Mouse (Mus musculus) A20 (cell line): ENCODE measurements around the gene Ackr4.

Experiments
- DNase-seq: peaks from one replicate; pipeline ENCODE4 v3.0.0-alpha.2; 2011; ENCODE audit warnings: low read depth, low spot score

Gene Ackr4

DNA sequence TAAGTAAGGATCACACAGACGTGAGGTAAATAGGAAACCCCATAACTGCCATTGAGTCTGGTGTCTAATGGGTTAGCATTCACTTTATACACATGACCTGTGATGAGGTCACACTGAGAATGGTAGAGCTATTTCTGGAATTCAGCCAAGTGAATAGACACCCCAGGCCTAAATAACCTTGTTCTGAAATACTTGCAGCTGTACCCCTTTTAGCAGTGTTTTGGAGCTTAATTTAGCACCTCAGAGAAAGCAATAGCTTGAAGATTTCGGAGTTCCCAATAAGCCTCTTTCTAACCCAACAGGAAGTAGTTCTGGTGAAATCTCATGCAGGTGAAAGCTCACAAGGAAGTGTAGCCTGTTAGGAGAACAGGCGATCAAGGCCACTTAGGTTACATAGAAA, at the start of gene Ackr4:
TSS of gene Ackr4 (minus strand) at position 101 of the 400 bp plus-strand sequence.
- no peak for DNase-seq

DNA sequence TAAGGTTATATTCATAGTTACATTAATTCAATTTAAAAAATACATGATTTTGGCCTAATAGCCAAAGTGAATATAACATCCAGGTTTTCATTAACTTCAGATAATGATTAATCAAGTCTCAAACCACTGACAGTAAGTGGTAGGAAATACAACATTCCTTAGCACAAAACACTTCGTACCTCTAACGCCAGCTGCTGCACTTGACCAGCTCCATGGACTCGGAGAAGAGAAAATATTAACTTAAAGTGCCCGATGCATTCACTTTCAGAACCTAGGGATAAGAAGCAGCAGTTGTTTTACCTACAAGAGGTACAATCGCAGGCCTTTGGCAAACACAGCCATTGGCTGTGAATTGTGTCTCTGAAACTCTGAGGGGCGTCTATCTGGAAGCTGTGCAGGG, 45.6 kb upstream of the Ackr4 start:
- DNase-seq, result no peak

DNA sequence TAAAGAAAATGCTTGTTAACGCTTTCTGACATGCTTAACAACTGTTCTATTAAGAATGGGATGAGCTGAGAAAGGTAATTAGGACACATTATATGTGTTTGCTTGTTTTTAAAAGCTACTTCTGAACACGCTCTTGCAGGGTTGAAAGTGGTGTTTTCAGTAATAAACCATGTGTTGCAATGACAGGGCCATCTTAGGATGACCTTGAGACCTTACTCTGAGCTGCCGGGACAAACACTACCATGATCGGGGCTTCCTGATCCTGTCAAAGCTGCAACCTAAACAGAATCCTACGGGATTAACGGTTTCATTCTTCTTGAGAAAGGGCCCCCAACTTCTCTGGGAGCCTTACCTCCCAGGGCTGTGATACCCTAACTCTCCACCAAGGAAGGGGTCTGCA, 44.9 kb upstream of the Ackr4 start:
- no peak for DNase-seq

DNA sequence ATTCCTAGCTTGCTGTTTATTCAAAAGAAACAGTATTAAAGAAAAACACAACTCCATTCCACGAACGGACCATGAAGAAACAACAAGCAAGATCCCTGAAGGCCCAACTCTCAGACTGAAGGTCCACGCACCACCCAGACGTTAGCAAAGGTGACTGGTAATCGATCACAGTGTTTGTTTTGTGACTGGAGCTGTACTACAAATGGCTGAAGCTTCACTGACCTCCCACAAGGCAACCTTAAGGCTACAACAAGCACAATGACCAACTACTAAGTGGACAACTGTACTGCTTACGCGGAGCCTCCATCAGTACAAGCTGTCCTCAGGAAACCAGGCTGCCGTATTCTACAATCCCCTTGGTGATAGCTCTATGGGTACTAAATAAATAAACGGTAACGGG, 43.3 kb upstream of the Ackr4 start:
- DNase-seq, result no peak

DNA sequence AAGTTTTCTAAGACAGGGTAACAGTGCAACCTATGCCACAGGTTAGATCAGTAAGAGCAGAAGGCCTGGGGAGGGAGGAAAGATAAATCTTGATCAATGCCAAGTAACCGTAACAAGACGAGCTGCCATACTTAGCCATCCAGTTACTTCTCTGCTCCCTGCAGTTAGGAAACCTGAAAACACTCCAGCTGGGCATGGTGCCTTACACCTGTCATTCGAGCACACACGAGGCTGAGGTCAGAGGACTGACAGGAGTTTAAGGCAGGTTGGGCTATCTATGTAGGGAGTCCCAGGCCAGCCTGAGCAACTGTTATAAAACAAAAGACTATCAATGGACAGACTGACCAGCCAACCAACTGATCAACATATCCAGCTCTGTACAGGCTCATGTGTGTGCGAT, 39.2 kb upstream of the Ackr4 start:
- no peak for DNase-seq

DNA sequence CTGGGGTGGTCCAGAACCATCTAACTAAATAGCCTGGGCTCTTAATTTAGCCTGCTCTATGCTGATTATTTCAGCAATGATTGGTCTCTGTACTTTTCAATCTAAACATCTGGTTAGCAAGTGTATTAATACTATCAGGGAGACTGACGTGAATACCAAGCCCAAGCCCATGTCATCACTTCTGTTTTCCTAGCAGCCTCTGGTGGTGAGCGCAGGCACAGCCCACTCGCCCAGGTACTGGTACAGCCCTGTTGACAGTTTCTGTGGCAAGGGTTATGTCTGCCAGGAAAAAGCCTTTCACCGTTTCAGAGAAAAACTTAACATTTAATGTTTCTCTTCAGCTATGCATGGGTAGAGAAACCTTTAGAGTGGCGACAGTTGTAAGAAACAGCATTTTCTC, 37.5 kb upstream of the Ackr4 start:
- DNase-seq, result peak; percentile 10

DNA sequence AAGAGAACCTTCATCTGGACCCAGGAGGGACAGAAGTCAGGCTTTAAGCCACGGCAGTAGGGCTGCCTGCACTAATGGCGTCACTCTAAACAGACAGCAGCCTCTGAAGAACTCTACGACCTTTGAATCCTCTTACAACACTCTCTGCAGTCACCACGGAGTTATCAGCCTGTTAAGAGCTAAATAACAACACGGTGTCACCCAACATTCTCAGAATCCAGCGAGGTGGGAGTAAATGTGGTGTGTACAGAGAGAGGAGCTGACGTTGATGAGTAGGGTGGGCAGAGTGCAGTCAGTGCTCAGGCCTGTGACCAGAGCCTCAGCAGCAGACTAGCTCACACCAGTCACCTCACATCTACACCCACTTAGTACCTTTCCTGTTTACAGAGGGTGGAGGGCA, 34.4 kb upstream of the Ackr4 start:
- no peak for DNase-seq

DNA sequence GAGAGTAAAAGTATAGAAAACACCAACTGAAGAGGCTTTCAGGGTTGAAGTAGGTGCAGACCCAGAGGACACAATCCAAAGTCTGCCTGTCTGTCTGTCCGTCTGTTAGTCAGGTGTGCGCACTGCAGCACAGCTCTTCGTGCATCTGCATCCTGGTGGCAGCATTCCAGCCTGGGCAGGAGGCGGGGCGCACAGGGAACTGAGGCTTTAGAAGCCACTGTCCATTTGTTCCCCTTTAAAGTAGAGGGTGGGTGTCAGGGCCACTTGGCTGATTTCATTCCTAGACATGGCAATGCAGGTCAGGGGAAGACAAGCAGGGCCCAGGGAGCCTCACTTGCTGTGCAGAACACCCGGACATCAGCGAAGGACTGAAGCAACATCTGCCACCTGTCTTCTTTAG, 30.6 kb upstream of the Ackr4 start:
- DNase-seq, result no peak

DNA sequence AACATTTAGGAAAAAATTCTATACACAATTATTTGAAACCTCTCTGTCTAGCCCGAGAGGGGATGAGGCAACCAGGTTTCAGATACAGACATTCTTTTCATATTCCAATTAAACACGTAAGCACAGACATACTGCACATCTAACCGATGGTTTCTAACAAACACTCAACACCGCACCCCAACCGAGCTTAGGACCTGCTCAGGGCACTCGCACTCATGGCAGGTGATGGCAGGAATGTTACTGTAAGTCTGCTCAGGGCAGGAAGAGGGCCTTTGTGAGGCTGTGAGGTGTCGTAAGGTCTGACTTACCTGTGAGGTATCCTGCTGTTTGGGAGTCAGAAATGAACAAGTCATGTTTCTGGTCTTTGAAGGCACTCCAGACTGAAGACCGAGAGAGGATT, 29.8 kb upstream of the Ackr4 start:
- DNase-seq, result no peak

DNA sequence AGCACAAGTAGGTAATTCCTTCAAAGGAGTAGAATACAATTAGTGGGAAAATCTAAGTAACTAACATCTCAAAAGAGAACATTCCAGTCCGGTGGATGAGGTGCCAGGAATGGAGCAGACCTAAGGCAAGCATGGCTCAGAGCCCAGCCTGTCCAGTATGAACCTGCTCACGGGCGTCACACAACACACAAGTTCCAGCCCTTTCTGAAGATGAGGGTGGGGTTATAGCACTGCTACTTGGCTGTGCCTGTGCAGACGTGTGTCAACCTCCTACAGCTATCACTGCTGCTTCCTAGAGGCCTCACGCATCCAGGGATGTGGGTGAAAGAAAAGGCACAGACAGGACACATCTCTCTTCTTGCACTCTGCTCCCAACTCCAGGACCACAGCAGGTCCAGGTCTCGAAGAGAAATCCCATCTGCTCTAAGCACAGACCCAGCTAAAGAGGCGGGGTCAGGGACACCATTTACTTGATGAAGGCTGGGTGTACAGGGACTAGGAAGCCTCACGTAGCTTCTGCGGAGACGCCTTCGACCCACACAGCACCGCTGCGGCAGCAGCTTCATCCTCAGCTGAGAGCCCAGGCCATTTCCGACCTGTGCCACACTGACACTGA, 28.5 kb upstream of the Ackr4 start:
- no peak for DNase-seq

DNA sequence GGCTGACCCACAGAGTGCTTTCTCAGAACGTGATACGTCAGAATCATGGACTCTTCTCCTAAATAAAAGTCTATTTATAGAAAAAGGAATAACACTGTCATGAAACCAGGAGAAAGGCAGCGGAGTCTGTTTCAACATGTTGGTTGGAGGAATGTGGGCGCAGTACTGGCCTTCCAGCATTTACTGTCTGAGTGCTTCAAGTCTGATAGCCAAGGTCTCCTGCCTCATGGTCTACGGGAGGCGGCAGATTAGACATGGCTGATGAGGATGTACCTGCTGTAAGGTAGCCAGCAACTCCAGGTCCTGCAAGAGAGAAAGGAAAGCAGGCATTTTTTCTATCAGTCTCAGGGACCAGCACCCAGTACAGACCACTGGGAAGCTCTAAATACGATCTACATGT, 25.4 kb upstream of the Ackr4 start:
- no peak for DNase-seq

DNA sequence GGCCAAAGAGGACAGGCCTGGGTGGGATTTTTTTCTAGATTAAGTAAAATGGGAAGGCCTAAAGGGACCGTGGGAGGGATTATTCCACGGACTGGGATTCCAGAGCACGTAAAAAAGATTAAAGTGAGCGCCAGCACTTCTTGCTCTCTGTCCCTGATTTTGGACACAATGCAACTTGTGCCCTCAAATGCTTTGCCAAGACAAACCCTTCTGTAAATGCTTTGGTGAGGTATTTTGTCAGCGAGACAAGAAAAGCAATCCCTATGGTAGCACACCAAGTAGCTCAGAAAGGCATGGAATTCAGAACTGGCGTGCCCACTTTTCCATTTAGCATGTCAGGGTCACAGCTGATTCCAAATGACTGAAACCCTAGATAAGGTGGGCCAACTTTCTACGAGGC, 22.2 kb upstream of the Ackr4 start:
- DNase-seq, result no peak

DNA sequence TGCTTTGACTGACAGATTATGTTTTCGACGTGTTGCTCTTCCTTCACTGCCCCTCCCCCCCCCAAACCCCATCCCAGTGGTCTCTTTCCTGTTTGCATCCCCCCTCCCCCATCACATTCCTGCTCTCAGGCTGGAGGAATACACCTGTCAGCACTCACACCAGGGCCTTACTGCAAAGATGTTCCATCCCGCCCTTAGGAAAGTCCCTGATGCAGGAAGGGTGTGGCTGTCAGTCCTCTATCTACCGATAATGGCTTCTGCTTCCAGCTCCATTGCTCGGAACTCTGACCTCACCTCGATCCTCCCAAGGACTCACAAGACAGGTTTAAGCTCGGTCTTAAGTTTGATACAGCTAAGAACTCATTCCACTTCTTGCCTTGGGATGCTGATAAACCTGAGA, 19.9 kb upstream of the Ackr4 start:
- no peak for DNase-seq

DNA sequence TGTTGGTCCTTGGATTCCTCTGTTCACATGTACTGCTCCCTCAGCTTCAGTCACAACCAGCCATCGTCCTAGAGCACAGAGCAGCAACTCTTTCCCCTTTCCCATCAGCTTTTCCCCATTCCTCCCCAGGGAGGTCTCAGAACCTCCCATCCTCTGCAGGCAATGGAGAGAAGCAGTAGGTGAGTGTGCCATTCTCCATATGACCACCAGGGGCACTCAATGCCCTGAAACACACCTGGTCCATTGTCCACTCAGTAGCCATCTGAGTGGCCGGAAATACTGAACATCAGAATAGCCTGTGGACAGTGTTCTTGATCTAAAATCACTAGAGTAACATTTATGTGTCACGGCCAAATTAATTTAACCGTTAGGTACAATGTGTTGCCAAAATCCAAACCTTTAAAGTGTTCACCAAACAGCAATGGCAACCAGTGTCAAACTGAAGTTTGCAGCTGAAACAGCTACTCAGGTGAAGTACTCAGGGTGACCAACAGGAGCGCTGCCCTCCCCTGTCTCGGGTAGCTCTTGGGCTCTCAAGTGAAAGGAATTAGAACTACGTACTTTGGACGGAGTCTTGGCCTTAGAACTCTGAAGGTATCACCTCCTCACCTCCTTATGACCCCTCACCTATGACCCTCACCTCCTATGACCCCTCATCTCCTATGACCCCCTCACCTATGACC, 17.7 kb upstream of the Ackr4 start:
- peak; percentile 40 for DNase-seq

DNA sequence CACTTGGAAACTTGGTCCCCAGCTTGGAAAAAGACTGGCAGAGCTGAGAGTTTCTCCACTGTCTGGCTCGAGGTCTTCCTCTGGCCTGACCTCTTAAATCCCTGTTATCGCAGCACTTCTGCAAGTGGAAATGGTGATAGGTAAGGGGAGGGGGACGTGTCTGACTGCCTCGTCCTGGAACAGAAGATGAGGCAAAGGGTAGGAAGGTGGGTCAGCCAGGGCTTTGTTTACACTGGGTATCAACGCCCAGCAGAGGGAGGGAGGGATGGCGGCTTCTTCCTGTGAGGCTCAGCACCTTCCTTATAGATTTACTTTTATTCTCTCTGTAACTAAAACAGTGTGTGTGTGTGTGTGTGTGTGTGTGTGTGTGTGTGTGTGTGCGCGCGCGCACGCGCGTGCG, 16.1 kb upstream of the Ackr4 start:
- DNase-seq, result no peak

DNA sequence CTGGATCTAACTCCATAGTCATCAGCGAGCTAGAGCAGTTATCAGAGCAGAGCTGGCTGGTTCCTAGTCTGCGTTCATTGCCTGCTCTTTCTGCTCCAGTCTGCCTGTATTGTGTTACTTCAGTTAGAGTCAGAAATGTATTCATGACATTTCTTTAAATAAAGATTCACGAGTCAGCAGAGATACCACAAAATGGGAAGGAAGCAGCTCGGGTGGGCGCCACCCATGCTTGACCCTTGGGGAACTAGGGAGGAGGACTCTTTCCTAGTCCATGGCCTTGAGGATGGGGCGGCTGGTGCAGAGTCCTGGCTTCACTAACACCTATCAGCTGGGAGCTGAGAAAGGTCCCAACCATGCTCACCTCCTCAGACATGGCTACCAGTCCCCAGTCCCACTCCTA, 13.6 kb upstream of the Ackr4 start:
- DNase-seq, result no peak

DNA sequence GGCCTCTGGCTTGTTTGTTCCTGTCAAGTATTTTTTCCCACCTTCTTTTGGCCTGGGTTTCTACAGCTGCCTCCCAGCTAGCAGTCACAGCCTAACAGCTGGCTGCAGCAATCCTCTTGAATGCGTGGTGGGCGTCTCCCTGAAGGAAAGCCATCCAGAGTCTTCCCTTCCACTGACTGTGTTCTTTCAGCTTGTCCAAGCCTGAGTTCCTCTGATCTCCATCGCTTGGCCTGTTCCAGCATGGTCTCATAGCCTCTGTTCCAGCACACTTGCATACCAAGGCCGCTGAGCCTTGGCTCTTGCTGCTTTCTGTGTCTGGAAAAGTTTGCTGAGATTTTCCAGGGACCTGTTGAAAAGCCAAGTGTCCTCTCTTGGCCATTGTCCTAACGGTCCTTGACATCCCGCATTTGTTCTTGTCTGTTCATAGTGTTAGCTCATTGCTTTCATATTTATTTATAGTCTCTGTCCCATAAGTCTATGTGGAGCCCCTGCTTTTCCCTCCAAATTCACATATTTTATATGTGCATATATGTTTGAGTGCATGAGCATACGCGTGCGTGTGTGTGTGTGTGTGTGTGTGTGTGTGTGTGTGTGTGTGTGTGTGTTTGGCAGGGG, 3.5 kb upstream of the Ackr4 start:
- DNase-seq, result no peak

DNA sequence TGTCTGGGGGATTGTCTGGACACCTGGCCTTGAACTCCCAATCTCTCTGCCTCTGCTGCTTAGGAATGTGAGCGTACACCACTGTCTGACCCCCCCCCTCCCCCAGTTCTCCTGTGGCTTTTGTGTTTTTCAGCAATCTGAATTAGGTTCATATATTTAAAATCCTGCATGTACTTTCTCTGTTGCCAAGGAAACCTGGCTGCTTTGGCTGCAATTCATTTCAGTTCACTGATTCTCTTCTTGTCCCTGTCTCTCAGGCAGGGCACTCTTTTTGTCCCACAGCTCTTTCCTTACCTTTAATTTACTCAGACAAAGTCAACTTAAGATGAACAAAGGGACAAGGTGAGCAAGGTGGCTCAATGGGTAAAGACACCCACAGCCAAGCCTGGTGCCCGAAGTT, 1.4 kb upstream of the Ackr4 start:
- no peak for DNase-seq

DNA sequence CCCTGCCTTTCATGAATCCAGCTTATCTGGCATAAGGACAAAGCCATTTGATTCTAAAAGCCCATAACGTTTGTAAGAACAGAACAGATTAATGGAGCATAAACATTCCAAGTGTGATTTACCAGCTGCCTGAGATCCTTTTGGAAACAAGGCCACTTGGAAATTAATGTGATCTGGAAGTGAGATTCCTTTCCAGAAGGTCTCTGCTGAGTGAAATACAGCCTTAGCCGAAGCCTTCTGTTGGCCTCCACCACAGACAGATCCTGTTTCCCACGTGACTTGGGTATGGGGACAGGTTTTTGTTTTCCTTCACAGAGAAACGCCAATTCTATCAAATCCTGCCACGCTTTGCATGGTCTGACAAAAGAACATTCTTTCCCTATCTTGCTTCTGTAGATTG, 3.1 kb downstream of the Ackr4 start:
- DNase-seq, result no peak

DNA sequence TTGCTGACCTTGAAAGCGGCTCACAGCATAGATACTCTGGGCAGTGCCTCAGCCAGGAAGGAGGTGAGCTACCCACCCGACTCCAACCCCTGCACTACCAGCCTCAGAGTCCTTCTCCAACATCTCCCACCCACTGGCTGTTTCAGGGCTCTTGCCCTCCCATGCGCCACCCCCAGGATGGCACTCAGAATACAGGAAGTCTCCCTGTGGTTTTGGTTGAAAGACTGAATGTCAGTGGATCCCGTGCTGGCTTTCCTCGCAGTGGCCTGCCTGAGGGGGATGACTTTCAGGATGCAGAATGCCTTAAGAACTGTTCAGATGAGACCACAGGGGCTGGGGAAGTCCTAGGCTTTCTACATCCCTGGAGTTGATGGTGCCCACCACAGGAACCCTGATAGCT, 3.6 kb downstream of the Ackr4 start:
- DNase-seq, result no peak

DNA sequence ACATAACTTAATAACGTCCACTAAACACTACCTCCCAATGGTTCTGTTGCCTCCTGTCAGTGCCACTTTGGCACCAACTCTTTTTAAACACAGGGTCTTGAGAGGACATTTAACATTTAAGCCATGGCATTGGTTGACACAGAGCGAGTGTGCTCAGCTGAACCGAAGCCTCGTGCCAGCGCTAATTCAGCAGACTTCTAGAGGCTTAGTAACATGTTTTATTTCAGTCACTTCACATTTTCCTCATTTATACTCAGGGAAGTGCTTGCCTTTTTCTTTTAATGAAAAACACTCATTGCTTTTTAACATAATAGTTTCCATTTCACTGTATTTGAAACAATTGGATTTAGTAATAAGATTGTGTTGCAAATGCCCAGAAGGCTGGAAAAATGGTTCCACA, 17.6 kb downstream of the Ackr4 start:
- DNase-seq, result no peak

DNA sequence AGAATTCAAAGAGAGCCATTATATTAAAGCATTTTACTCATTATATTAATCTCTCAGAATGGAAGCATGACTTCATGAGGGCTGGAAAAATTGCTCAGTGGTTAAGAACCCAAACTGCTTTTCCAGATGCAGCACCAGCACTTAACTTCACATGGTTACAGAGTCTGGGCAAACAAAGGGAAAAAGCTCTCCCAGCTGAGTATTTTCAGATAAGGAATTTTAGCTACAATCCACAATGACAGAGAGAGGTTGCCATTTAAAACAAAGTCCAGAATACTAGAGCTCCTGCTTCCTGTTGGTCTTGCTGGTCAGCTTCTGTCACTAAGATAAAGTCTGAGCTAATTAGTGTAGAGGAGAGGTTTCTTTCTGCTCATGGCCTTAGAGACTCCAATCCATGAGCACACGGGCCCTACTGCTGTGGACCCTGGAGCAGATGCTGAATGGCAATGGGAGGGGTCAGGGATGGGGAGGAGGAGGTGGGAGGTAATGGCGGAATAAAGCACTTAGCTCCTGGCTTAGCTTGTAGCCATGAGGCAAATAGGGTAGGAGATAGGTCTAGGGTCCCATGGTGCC, 18.1 kb downstream of the Ackr4 start:
- no peak for DNase-seq

DNA sequence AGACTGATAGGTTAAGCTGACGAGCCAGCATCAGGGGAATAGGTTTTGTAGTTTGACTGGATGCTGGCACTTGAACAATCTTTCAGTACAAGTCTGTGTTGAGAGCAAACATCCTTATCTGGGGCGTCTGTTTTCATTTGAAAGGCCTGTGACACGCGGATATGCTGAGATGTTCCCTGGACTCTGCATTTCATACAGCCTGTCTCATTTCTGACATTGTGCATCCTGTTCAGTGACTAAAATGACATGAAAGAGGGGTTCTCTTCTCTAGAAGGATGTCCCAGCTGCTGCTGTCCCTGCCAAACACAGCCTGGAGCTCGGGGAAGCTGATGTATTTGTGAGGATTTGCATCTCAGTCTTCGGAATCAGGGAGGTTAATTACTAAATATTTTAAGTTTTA, 19.3 kb downstream of the Ackr4 start:
- DNase-seq, result no peak
